Mouse (Mus musculus) olfactory bulb, adult 2 months (tissue): ENCODE measurements around the gene Myo10. TPM values are rescaled to one million over a fixed set of nuclear protein-coding genes. Genes with fewer than 3 reads are reported as not detected.

Source experiments
- H3K27ac ChIP-seq: fragments of 200-500 bp; 2 replicates; pipeline ENCODE4 v1.5.1; 2012; ENCODE audit warnings: low read depth, low read length; ENCODE audit not compliant: insufficient read depth
- H3K4me1 ChIP-seq: fragments of 200-500 bp; 2 replicates; pipeline ENCODE4 v1.6.1; 2012; ENCODE audit warnings: low read length; ENCODE audit not compliant: control insufficient read depth, insufficient read depth
- H3K4me3 ChIP-seq: fragments of 200-500 bp; 2 replicates; pipeline ENCODE4 v1.5.1; 2012; ENCODE audit warnings: mild to moderate bottlenecking, low read depth, low read length, moderate library complexity; ENCODE audit not compliant: insufficient read depth
- CTCF ChIP-seq: fragments of 200-500 bp; IDR thresholded peaks from 2 replicates; pipeline ENCODE4 v1.5.1; 2012; ENCODE audit warnings: low read depth, mild to moderate bottlenecking, low read length, moderate library complexity; ENCODE audit not compliant: insufficient read depth
- POLR2A ChIP-seq: fragments of 200-500 bp; IDR thresholded peaks from 2 replicates; pipeline ENCODE4 v1.6.1; 2012; ENCODE audit warnings: mild to moderate bottlenecking, low read depth, low read length, moderate library complexity; ENCODE audit not compliant: insufficient read depth
- WGBS: fragments of 180-500 bp; shearing (Covaris S2); methylation state at CpG from one replicate; pipeline ENCODE4 v1.1.7; 2018; 5-methylcytosine and 5-hydroxymethylcytosine counted together
- polyA plus RNA-seq: library from polyadenylated mRNA; stranded (reverse); fragments of >200 nt; gene quantifications from 2 replicates; pipeline ENCODE4 v1.2.4, GENCODE M21; 2012; ENCODE audit warnings: low replicate concordance; ENCODE audit not compliant: missing spikeins, insufficient read depth, insufficient read length

Gene Myo10
- polyA plus RNA-seq, 1 experiment: not detected

DNA sequence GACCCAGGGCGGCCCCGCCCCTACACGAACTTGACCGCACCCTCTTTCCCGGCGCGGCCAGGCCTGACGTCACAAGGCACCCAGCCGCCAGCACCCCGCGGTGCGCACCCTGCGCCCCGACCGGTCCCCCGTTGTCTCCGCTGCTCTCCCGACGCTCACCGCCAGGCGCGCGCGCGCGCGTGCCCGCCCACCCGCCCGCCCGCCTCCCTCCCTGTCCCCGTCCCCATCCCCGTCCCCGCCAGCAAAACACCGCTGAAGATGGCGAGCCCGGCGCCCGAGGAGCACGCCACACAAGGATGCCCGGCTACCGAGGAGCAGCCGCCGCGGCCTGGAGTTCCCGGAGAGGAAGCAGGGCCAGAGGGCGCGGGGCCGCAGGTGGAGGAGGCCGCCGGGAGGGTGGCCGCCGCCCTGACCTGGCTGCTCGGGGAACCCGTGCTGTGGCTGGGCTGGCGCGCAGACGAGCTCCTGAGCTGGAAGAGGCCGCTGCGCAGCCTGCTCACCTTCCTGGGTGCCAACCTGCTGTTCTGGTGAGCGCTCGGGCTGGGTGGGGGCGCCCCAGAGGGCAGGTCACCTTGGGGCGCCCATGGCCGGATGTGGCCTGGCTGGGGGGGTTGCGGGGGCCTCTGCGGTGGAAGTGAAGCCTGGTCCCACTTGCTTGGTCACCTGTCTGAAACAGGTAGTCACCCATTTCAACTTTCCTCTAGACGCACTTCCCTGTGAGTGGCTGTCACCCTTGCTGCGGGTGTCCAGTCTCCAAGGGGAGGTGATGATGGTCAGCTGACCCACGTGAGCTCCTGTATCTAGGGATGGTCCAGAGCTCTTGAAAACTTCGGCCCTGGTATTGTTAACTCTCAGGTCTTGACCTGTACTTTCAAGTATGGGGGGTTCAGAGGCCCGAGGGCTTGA, 221.0 kb downstream of the Myo10 start, which contains the start of gene Retreg1:
TSS of gene Retreg1 (plus strand) at position 95 of the 906 bp plus-strand sequence.
- 0 out of 2 replicates have a peak, but pooled peaks cover 3% of the 10 kb centered on the region for H3K4me1 ChIP-seq
- 1% methylated on average over 72 of the region's 72 CpGs for WGBS
- no peak for TF ChIP-seq CTCF
- TF ChIP-seq POLR2A: no peak
- H3K4me3 ChIP-seq: peak within 1 kb of the TSS; percentile 96
- peak within 1 kb of the TSS; percentile 19; the same call in 1 of the 2 replicates for H3K27ac ChIP-seq

DNA sequence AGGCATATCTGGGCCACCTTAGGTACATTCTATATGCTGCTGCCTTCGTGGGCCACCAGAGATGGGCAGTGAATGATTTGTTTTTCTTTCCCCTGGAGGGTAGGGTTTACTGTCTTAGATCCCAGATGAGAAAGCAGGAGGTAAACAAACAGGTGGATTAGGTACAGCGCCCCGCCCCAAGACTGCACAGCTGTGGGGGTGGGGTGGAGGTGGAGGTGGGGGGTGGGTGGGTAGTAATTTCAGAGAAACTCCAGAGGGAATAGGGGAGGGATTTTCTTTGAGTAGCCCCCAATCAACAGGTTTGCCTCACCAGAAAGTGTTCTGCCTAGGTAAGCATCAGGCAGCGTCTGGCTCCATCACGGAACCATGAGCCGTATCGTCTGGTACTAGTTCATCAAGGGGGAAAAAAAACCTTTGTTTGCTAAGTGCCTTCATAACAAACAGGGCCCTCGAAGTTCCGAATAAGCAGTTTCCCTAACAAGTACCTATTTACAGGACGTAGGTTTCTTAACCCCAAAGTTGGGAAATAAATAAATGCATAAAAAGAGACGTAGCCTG, 221.8 kb downstream of the Myo10 start:
- no peak for TF ChIP-seq POLR2A
- TF ChIP-seq CTCF: no peak
- Histone ChIP-seq H3K4me1 (0 out of 2 replicates have a peak, but pooled peaks cover 3% of the 10 kb centered on the region), H3K4me3 (peak overlapping the region; percentile 96), H3K27ac (no peak overlapping the region)
- 12% methylated on average over 11 of the region's 11 CpGs for WGBS

DNA sequence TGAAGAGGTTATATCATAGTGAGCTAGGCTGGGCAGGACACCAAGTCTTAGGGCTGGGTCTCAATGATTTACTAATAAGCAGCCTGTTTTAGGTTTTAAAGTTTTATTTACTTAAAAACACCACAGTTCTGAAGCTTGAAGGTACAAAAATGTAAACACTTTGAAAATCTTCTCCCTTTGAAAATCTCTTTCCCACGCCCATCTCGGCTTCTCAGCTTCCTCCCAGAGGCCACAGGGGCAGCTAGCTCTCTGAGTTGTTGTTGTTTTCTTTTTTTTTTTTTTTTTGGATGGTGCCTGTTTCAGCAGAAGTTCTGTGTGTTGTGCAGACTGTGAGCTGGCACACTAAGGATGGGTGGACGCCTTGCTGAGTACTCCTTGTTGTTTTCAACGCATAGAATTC, 222.4 kb downstream of the Myo10 start:
- H3K4me3 ChIP-seq: no peak overlapping the region
- TF ChIP-seq CTCF (no peak), POLR2A (no peak)
- 0 out of 2 replicates have a peak, but pooled peaks cover 3% of the 10 kb centered on the region for H3K4me1 ChIP-seq
- H3K27ac ChIP-seq: no peak overlapping the region
- WGBS: 60% methylated on average over 4 of the region's 4 CpGs

DNA sequence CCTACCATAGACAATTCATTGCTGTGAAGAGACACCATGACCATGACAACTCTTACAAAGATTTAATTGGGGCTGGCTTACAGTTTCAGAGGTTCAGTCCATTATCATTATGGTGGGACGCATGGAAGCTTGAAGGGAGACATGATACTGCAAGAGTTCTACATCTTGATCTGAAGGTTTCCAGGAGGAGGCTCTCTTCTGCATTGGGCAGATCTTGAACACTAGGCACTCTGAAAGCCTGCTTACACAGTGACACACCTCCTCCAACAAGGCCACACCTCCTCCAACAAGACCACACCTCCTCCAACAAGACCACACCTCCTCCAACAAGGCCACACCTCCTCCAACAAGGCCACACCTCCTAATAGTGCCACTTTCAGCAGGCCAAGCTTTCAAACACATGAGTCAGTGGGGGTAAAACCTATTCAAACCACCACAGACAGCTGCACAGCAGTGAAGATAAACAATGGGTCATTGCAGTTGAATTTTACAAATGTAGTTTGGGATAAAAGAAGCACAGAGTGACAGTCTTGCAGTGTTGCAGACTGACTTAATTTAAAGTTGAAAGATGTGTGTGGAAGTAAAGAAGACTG, 225.3 kb downstream of the Myo10 start:
- Histone ChIP-seq H3K4me1 (0 out of 2 replicates have a peak, but pooled peaks cover 3% of the 10 kb centered on the region), H3K4me3 (no peak overlapping the region), H3K27ac (no peak overlapping the region)
- WGBS: 100% methylated on average over 1 of the region's 1 CpGs
- no peak for TF ChIP-seq POLR2A
- no peak for TF ChIP-seq CTCF

DNA sequence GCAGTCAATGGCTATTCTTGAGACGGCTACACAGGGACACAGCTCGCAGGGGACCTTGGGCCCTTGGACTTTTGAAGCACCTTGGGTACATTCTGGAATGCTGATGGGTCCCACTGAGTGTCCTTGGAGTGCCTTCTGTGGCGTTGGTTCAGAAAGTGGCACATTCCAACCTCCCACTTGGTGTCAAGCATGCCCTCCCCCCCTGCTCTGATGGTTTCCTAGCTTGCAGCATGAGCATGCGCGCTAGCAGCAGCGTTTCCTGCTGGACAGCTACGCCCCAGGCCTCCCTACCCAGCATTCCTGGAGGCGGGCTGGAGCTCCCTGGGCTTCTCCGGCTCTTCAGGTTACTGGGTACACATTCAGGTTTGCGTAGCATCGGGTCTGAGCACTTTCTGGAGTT, 228.2 kb downstream of the Myo10 start:
- WGBS: 89% methylated on average over 11 of the region's 11 CpGs
- no peak overlapping the region for H3K4me3 ChIP-seq
- H3K27ac ChIP-seq: no peak overlapping the region
- TF ChIP-seq CTCF (no peak), POLR2A (no peak)
- H3K4me1 ChIP-seq: peaks cover 5% of the 10 kb centered on the region

DNA sequence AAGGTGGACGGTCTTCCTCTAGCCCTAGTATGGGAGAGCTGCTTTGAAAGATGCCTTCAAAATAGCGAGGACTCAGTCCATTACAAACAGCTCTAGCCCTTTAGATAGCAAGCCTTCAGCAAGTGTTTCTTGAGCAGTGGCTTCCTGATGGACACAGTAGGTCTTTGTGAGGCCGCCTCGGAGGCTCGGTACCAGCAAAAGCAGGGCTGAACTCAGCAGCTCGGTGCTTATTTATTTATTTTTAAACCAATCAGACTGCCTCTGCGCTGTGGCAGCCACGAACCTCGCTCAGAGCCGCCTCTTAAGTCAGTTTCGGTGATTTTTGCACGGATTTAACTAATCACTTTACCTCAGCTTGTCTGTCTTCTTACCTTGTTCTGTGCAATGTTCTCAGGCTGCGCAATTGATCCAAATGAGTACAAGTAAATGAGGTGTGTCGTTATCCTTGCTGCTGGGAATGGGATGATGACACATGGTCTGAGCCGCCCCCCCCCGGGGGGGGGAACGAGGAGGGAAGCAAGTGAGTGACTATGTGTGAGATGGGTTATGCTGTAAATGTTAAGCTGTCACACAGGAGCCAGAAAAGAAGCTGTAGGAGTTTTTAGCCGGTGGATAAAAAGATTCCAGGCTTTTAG, 232.1 kb downstream of the Myo10 start:
- Histone ChIP-seq H3K27ac (peak overlapping the region; percentile 34; the same call in 1 of the 2 replicates), H3K4me3 (no peak overlapping the region), H3K4me1 (peaks cover 12% of the 10 kb centered on the region)
- 55% methylated on average over 18 of the region's 18 CpGs for WGBS
- TF ChIP-seq CTCF: no peak
- TF ChIP-seq POLR2A: no peak

DNA sequence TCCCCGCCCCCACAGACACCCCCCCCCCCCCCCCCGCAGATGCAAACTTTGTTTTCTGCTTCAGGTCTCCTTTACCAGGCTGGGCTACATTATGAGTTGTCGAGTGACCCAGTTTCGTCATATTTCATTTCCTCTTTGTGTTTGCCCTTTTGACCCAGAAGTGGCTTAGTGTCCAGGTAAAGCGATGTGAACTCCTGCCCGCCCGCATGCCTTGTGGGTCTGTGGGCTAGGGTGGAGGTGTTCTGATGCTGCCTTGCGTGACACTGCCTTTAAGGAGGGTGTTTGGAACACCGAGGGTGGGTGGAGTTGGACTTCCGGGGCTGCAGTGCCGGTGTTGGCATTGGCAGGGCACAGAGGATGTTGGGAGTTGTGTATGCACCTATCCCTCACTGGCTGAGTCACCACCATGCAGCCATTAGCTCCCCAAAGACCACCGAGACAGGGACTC, 236.3 kb downstream of the Myo10 start:
- TF ChIP-seq POLR2A (no peak), CTCF (no peak)
- 77% methylated on average over 12 of the region's 12 CpGs for WGBS
- H3K4me3 ChIP-seq: no peak overlapping the region
- no peak overlapping the region for H3K27ac ChIP-seq
- H3K4me1 ChIP-seq: peaks cover 19% of the 10 kb centered on the region

DNA sequence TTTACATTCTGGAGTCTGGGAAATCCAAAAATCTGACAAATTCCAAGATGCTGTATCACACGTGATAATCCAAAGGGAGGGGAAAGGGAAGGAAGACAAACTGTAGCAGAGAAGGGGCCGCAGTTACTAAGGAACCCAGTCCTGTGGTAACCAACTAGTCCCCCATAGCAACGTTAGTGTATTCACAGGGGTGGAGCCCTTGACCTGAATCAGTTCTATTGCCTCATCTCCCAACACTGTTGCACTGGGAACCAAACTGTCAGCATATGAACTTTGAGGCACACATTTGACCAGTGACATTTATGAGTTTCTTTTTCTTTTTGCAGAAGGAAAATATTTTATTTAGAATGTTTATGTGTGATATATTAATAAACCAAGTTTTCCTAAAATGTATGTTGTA, 237.1 kb downstream of the Myo10 start:
- WGBS: 69% methylated on average over 3 of the region's 3 CpGs
- Histone ChIP-seq H3K4me3 (no peak overlapping the region), H3K27ac (no peak overlapping the region), H3K4me1 (peaks cover 15% of the 10 kb centered on the region)
- TF ChIP-seq CTCF: no peak
- no peak for TF ChIP-seq POLR2A
